Mouse (Mus musculus) heart, adult 2 months (tissue): ENCODE measurements around the gene Cops7b. TPM values are rescaled to one million over a fixed set of nuclear protein-coding genes. Genes with fewer than 3 reads are reported as not detected.
A peak's percentile ranks its signal among the peaks of the same experiment; 100 is the strongest.

ENCODE experiments used
- DNase-seq, 2 experiments: peaks; one replicate each; pipeline ENCODE4 v3.0.0; 2021
- H3K27ac ChIP-seq: fragments of 200-600 bp; 2 replicates; pipeline ENCODE4 v1.8.1; 2022
- H3K27me3 ChIP-seq: fragments of 200-500 bp; 2 replicates; pipeline ENCODE4 v1.6.1; 2012; ENCODE audit warnings: mild to moderate bottlenecking, low read length, inconsistent platforms, mixed read lengths; ENCODE audit not compliant: control insufficient read depth, insufficient read depth
- H3K36me3 ChIP-seq: fragments of 200-500 bp; 2 replicates; pipeline ENCODE4 v1.6.1; 2012; ENCODE audit warnings: low read length, inconsistent platforms; ENCODE audit not compliant: control insufficient read depth, insufficient read depth
- H3K4me1 ChIP-seq: fragments of 200-500 bp; 2 replicates; pipeline ENCODE4 v1.6.1; 2011; ENCODE audit warnings: low read length; ENCODE audit not compliant: control insufficient read depth, insufficient read depth
- H3K4me3 ChIP-seq: fragments of 200-600 bp; 2 replicates; pipeline ENCODE4 v1.8.1; 2022
- H3K79me2 ChIP-seq: fragments of 200-500 bp; replicated peaks from 2 replicates; pipeline ENCODE4 v1.6.1; 2012; ENCODE audit warnings: mild to moderate bottlenecking, inconsistent platforms, low read length, moderate library complexity, mixed read lengths; ENCODE audit not compliant: control insufficient read depth, insufficient read depth
- H3K9ac ChIP-seq: fragments of 200-500 bp; 2 replicates; pipeline ENCODE4 v1.6.1; 2012; ENCODE audit warnings: low read depth, mild to moderate bottlenecking, control low read depth, inconsistent platforms, low read length, mixed read lengths
- CTCF ChIP-seq: fragments of 200-600 bp; IDR thresholded peaks from 2 replicates; pipeline ENCODE4 v1.8.1; 2022; ENCODE audit warnings: antibody characterized with exemption, mild to moderate bottlenecking, moderate library complexity
- EP300 ChIP-seq: fragments of 200-500 bp; IDR thresholded peaks from 2 replicates; pipeline ENCODE4 v1.6.1; 2011; ENCODE audit warnings: low read depth, low read length, control low read depth; ENCODE audit not compliant: insufficient read depth
- POLR2A ChIP-seq: fragments of 200-500 bp; IDR thresholded peaks from 2 replicates; pipeline ENCODE4 v1.6.1; 2011; ENCODE audit warnings: mild to moderate bottlenecking, low read depth, low read length, control low read depth; ENCODE audit not compliant: insufficient read depth
- WGBS: fragments of 180-500 bp; shearing (Covaris S2); methylation state at CpG from one replicate; pipeline ENCODE4 v1.1.7; 2018; 5-methylcytosine and 5-hydroxymethylcytosine counted together
- intact Hi-C: fragments of 180-260 bp; cut with DNase I; formaldehyde crosslinking; loops from one replicate; pipeline ENCODE4 v1.15.1; 2025
- polyA plus RNA-seq: library from polyadenylated mRNA; depleted of rRNA; stranded (reverse); fragments of >200 nt; gene quantifications from 2 replicates; pipeline ENCODE4 v1.2.3, GENCODE M21; 2012
- total RNA-seq, 2 experiments: library from RNA; stranded (reverse); gene quantifications; 2 replicates each; pipeline ENCODE4 v1.2.3; 2021

Cops7b gene
- total and polyA plus RNA-seq, 3 experiments, result 11.2 to 18.2 (median 12.0) TPM

DNA sequence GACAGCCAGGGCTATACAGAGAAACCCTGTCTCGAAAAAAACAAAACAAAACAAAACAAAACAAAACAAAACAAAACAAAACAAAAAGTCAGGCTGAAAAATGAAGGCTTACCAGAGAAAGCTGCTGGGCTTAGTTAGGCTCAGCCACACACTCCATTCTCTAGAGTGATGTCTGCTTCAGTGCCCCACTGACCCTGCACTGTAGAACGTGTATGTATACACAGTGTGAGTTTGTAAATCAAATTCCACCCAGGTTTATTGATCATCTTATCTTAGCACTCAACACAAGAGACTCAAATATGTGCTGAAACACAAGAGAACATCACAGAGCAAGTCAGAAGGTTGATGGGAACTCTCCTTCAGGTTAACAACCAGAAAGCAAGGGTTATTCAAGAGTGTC is 14.3 kb upstream of the Cops7b start:
- WGBS, result 76% methylated on average over 2 of the region's 2 CpGs

DNA sequence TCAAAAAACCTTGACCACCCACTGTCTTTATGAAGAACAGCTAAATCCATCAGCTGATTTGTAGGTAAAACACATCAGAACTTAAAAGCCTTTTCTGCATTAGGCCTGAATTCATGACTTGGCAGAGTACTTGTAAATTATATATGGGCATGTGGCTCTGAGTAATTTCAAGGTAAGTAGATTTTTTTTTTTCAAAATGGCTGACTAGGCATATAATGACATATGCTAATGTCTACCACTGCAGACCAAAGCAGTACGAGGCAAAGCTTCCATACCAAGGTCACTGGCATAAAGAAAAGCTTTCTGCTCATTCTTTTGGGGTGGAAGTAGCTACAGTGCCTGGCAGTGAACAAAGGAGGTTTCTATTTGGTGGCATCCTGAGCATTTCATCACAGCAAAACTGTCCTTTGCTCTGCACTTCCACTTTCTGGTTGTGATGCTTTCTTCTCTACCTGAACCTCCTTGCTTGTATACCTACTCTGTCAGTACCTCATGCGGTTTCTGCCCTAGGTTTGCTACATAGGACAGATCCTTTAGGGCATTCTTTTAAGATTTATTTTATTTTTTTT is 13.3 kb upstream of the Cops7b start:
- intact Hi-C loops, result no loop called here
- Histone ChIP-seq H3K36me3 (no peaks in the 10 kb centered on the region), H3K4me1 (no peaks in the 10 kb centered on the region), H3K27ac (no peak overlapping the region), H3K27me3 (no peaks in the 10 kb centered on the region), H3K4me3 (no peak overlapping the region), H3K79me2 (no peaks in the 10 kb centered on the region), H3K9ac (no peak overlapping the region)
- no peak for DNase-seq
- 98% methylated on average over 2 of the region's 2 CpGs for WGBS
- TF ChIP-seq EP300 (no peak), POLR2A (no peak), CTCF (no peak)

More for the DNA sequence above, 14.3 kb upstream of the Cops7b start:
- H3K27me3 ChIP-seq, result no peaks in the 10 kb centered on the region
- H3K9ac ChIP-seq, result no peak overlapping the region
- H3K4me1 ChIP-seq, result no peaks in the 10 kb centered on the region
- no peak overlapping the region for H3K4me3 ChIP-seq
- TF ChIP-seq POLR2A (no peak), CTCF (no peak), EP300 (no peak)
- no peak overlapping the region for H3K27ac ChIP-seq
- H3K79me2 ChIP-seq, result no peaks in the 10 kb centered on the region
- no peak for DNase-seq
- intact Hi-C loops, result no loop called here
- H3K36me3 ChIP-seq, result no peaks in the 10 kb centered on the region

DNA sequence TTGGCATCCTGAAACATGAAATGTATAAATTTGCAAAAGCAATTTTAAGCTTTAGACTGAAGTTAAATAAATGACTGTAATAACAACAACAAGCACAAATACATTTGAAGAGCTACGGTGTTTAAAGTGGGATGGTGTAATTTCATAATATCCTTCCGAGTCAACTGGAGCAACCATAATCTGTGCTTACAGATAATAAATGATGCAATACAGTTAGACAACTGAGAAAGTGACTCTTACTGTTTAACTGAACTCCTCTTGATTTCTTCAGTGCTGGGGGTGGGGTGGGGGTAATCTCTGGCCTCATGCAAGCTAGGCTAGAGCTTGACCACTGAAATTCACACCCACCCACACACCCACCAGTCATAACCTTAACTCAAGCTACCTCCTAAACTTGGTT is 11.3 kb upstream of the Cops7b start:
- TF ChIP-seq CTCF, result no peak
- DNase-seq, result no peak
- intact Hi-C loops, result no loop called here
- H3K9ac ChIP-seq, result no peak overlapping the region
- 92% methylated on average over 2 of the region's 2 CpGs for WGBS
- no peaks in the 10 kb centered on the region for H3K27me3 ChIP-seq
- H3K79me2 ChIP-seq, result no peaks in the 10 kb centered on the region
- H3K4me3 ChIP-seq, result no peak overlapping the region
- no peak overlapping the region for H3K27ac ChIP-seq
- H3K4me1 ChIP-seq, result no peaks in the 10 kb centered on the region
- no peaks in the 10 kb centered on the region for H3K36me3 ChIP-seq

DNA sequence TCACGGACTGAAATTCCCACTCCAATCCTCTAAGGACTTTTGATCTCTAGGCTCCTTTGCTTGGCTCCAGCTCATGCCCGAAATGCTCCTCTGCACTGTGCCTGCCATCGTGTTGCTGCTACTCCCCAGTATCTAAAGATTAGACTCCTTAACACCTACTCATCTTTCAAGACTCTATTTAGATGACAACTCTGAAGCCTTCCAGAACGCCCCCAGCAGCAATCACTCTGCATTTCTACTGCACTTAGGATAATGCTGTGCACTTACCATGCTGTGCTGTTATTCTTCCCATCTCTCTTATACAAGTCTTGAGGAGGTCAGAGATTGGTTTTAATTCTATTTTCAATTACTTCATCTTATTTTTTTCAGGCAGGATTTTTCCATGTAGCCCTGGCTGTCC is 10.8 kb upstream of the Cops7b start:
- DNase-seq, result no peak
- Histone ChIP-seq H3K9ac (no peak overlapping the region), H3K4me1 (no peaks in the 10 kb centered on the region), H3K79me2 (no peaks in the 10 kb centered on the region), H3K36me3 (no peaks in the 10 kb centered on the region), H3K4me3 (no peak overlapping the region), H3K27ac (no peak overlapping the region), H3K27me3 (no peaks in the 10 kb centered on the region)
- TF ChIP-seq POLR2A (no peak), CTCF (no peak), EP300 (no peak)
- 60% methylated on average over 4 of the region's 4 CpGs for WGBS
- intact Hi-C loops, result no loop called here

DNA sequence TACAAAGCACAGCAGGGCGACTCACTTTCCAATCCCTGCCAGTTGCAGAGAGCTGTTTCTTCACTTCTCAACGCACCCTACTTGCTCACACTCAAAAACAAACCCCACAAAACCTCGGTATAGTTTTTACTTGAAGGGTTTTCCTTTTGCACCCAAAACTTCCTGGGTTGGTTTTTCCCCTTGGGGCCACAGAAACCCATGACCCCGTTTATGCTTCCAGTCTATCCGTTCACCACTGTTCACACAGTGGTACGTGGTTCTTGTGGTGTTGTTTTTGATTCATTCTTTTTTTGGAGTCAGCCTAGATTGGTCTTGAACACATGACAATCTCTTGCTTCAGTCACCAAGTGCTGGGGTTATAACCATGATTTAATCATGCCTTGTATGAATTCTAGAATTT is 2.3 kb upstream of the Cops7b start:
- WGBS, result 74% methylated on average over 6 of the region's 6 CpGs
- H3K4me3 ChIP-seq, result no peak overlapping the region
- intact Hi-C loops, result loop anchor here (5.0 kb wide), 2 partner anchors 122 to 138 kb away; partner anchors contain the start of gene Dis3l2
- peaks cover 2% of the 10 kb centered on the region for H3K4me1 ChIP-seq
- H3K36me3 ChIP-seq, result no peaks in the 10 kb centered on the region; the same call in 1 of the 2 replicates
- DNase-seq, result no peak
- TF ChIP-seq POLR2A (no peak), EP300 (no peak), CTCF (no peak)
- no peak overlapping the region for H3K9ac ChIP-seq
- H3K27me3 ChIP-seq, result no peaks in the 10 kb centered on the region
- no peak overlapping the region for H3K27ac ChIP-seq
- H3K79me2 ChIP-seq, result peaks cover 1% of the 10 kb centered on the region

DNA sequence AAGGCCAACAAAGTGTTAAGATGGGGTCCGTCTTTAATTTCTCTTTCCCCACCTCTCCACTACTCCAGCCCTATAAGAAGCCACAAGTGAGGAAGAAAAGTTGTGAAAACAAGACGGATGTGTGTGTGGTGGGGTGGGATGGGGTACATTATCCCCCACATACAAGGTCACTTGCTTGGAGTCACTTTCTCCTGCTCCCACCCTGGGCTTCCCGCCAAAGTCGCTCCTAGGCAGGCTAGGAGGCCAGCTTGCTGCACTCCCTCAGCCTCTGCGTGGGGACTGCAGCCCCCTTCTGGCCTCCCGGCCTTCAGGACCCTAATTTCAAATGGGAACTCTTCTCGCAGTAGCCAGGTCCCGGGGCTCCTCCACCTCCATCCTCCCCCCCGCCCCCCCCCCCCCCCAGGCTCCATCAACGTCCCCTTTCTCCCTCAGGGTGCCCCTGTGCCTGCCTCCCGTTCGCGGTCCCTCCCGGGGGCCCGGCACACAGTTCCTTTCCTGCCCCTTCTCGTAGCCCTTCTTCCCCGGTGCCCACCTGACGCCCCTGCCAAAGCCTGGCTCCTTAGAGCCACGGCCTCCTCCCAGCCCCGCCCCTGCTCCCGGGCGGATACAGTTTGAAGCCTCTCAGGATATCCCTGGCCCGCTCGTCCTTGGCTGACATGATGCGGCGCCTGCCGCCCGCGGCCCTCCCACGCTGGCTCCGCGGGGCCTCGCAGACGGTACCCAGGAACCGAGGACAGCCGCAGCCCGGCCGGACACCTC is 833 bp upstream of the Cops7b start:
- DNase-seq, result peak in 1 of 2 experiments; percentile 18
- Histone ChIP-seq H3K4me3 (peak overlapping the region; percentile 87), H3K27me3 (no peaks in the 10 kb centered on the region), H3K79me2 (peaks cover 1% of the 10 kb centered on the region), H3K4me1 (peaks cover 4% of the 10 kb centered on the region), H3K9ac (peak overlapping the region; percentile 96), H3K36me3 (no peaks in the 10 kb centered on the region; the same call in 1 of the 2 replicates), H3K27ac (peak overlapping the region; percentile 82)
- intact Hi-C loops, result loop anchor here (5.0 kb wide), 2 partner anchors 120 to 140 kb away; partner anchors contain the start of gene Dis3l2
- 2% methylated on average over 38 of the region's 38 CpGs for WGBS
- no peak for TF ChIP-seq EP300
- no peak for TF ChIP-seq CTCF
- TF ChIP-seq POLR2A, result no peak
